Mouse (Mus musculus): ENCODE results near the gene Gm5901.

The Gm5901 gene

DNA sequence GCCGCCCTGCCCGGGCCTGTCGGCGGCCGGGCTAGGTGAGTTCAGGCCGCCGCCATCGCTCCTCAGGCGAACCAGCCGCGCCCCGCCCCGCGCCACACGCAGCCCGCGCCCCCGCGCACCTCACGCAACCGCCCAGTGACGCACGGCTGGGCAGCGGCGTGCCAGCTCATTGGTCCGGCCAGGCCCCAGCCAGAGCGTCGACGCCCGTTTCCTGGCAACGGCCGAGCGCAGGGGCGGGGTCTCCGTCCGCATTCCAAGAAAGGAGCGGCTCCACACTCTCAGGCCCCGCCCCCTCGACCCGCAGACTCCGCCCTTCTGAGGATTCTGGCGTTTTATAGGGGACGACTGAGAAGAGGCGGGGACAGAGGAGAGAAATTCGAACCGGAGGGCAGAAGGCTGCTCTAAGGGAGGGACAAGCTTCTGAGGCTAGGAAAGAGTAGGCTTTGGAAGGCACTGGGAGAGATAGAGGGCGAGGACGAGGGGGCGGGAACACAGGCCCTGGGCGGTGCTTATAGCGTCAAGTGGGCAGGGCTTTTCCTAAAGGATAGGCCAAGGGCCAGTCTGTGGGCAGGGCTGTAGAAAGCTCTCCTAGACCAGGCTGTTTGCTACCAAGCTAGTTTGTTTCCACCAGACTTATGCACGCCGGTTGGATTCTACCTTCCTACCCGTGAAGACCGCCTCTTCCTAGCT lies 25.2 kb downstream of the Gm5901 start, which contains the start of gene Fam160a2:
TSS of gene Fam160a2 (minus strand) at position 120 of the 690 bp plus-strand sequence.
- in situ Hi-C loops (cut with MboI, MseI): loop anchor here (10.0 kb wide), 1 partner anchor 225 kb away; no protein-coding TSS in a partner anchor

DNA sequence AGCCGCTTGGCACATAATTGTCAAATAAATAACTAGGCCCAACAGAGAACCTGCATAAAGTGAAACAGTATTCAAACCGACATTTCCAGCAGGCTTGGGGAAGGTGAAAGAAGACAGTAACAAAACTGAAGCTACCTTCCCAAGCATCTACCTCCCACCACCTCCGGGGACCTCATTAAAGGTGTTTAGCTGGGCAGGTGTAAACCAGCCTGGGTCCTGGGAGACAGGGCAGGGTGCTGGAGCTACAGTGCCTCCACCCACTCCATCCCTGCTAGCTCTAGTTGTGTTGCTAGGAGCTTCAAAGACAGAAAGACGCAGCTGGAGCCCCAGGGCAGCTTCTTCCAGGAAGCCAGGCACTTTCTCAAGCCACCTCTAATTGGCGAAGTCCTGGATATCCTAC lies 29.4 kb downstream of the Gm5901 start, which contains the start of gene Cnga4:
TSS of gene Cnga4 (plus strand) at position 301 of the 400 bp plus-strand sequence.
- in situ Hi-C loops (cut with MboI, MseI): loop anchor here (10.0 kb wide), 1 partner anchor 221 kb away; no protein-coding TSS in a partner anchor

GRCm38 (mm10) chr7:105406322-105406721 lies 31.5 kb downstream of the Gm5901 start:
- in situ Hi-C loops (cut with MboI, MseI): loop anchor here (10.0 kb wide), 1 partner anchor 218 kb away; no protein-coding TSS in a partner anchor

DNA sequence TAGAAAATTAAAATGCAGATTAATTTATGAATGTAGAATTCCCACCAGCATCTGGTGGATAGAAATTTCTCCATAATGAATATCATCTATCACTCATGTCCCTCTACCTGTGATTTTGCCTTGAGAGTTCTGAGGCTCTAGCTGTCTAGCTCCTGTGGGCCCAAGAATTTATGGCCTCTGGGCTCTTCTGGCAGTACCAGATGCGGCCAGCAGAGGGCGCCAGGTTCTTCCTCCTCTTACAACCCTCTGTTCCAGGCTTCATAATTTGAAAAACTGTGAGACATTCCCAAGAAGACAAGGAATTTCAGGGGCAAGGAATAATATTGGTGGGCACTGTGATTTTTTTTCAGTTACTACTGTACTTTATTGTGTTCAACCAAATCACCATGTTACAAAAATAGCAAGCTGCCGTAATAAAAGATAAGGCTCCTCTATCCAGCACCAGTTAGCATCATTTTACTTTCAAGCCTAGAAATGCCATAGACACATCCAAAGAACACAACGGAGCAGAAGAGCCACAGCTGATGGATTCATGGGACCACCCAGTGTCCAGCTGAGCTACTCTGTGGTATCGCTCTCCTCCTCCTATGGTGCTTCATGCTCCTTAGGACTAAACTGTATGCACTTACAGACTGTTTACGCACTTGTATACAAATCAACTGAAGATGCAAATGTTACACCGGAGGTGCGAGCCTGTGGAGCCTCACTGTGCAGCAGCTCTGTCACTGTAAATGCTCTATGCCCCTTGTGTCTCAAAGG lies 37.2 kb downstream of the Gm5901 start:
- in situ Hi-C loops (cut with MboI, MseI): loop anchor here (5.0 kb wide), 1 partner anchor 115 kb away; no protein-coding TSS in a partner anchor

GRCm38 (mm10) chr7:105414385-105414784 lies 39.5 kb downstream of the Gm5901 start:
- in situ Hi-C loops (cut with MboI, MseI): loop anchor here (5.0 kb wide), 1 partner anchor 113 kb away; no protein-coding TSS in a partner anchor

DNA sequence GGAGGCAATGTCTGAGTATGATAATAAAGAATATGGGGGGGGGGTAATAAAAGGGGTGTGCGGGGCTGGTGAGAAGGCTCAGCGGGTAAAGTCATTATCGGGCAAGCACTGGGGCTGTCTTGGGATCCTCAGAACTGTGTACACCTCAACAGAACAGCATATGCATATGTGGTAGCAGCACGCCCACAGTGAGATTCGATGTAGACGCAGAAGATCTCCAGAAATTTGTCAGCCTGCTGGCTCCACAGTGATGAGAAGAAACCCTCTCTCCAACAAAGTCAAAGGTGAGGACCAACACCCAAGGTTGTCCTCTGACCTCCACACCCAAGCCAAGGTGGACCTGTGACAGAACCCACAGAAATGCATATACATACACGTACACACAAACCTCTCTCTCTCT lies 41.7 kb downstream of the Gm5901 start:
- in situ Hi-C loops (cut with MboI, MseI): no loop called here

DNA sequence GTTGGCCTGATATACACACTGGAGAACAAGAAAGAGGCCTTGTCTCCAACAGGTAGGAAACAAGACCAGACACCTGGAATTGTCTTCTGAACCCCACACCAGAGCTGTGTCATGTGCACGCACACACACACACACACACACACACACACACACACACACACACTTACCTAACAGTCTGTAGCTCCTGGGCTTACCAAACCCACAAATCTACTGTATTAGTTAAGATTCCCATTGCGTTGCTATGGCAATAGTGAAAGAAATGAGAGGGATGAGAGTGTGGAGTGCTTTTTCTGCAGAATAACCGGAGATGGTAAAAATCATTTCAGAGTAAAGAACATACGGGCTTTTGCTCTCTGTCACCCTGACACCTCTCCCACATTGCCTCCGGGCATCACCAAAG lies 43.3 kb downstream of the Gm5901 start:
- in situ Hi-C loops (cut with MboI, MseI): no loop called here

DNA sequence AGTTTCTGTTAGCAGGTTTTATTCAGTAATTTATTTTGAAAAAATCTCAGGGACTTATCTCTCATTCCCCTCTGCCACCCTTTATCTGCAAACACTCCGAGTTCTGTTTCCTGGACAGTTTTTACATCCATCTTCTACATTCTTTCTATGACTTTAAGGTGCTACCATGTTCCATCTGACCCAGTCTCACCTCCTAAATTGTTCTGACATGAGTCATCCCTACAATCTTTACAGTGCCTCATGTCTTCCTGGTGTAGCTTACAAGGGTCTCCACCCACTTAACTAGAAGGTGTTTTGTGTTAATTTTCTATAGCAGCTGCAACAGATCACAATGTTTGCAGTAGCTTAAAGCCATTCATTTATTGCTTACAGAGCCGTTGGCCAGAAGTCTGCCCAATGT lies 46.1 kb downstream of the Gm5901 start:
- in situ Hi-C loops (cut with MboI, MseI): loop anchor here (10.0 kb wide), 1 partner anchor 1764 kb away; no protein-coding TSS in a partner anchor

DNA sequence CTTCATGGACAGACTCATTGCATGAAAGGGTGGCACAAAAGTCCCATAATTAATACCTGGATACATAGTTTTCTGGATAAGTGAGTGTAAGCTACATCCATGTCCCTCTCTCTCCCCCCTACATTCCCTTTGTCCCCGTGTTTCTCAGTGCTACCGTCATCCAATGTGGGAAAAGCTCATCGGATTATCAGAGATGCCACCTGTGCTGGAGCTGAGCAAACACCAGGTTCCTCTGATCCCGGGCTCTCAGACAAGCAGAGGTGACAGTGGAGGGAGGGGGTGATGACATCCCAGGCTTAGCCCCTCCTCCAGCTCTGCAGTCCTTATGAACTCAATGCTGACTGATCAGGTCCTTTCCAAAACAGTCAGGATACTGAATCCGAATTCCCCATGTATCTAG lies 49.5 kb downstream of the Gm5901 start:
- in situ Hi-C loops (cut with MboI, MseI): loop anchor here (10.0 kb wide), 1 partner anchor 1760 kb away; no protein-coding TSS in a partner anchor

DNA sequence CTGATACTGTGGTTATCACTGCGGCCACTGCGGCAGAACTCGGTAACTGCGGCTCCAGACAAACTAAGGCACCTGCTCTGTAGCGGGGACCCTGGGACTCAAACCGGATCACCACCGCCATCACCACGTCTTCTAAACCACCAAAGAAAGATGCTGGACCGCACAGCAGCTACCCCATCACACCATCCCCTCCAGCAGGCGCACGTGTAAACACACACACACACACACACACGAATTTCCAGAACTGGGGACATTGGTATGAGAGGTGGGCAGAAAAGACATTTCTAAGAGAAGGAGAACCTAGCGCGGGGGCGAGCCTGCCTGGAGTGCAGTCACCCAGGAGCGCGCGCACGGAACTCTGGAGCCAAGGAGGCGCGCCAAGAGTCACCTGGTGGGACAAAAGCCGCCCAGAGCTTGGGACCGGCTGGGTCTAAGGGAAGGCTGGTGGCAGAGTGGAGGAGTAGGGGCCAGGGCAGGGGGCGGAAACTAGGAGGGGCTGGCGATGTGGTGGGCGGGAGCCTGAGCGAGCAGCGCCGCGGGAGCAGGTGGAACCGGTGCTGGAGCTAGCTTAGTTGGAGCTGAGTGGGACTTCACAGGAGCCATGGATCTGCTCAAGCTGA lies 50.7 kb downstream of the Gm5901 start, which contains the start of gene Cckbr:
TSS of gene Cckbr (plus strand) at position 308 of the 620 bp plus-strand sequence.
- in situ Hi-C loops (cut with MboI, MseI): loop anchor here (10.0 kb wide), 1 partner anchor 1759 kb away; no protein-coding TSS in a partner anchor

GRCm38 (mm10) chr7:105426051-105426450 lies 51.2 kb downstream of the Gm5901 start:
- in situ Hi-C loops (cut with MboI, MseI): loop anchor here (10.0 kb wide), 1 partner anchor 1759 kb away; no protein-coding TSS in a partner anchor
